Mouse (Mus musculus) forebrain, embryonic 10.5 days (tissue): ENCODE data around the gene 4930595D18Rik. TPM values are rescaled to one million over a fixed set of nuclear protein-coding genes. Genes with fewer than 3 reads are reported as not detected.

Source experiments
- DNase-seq: peaks from one replicate; pipeline ENCODE4 v3.0.0-alpha.2; 2017; ENCODE audit warnings: low spot score; ENCODE audit errors: extremely low spot score
- H3K27ac ChIP-seq: fragments of 300-500 bp; sonication (generic); 2 replicates; pipeline ENCODE4 v1.5.1; 2016; ENCODE audit warnings: mild to moderate bottlenecking
- H3K27me3 ChIP-seq: fragments of 300-500 bp; sonication (generic); 2 replicates; pipeline ENCODE4 v1.6.1; 2016; ENCODE audit warnings: mild to moderate bottlenecking; ENCODE audit not compliant: poor library complexity, severe bottlenecking
- H3K36me3 ChIP-seq: fragments of 300-500 bp; sonication (generic); replicated peaks from 2 replicates; pipeline ENCODE4 v1.6.1; 2016; ENCODE audit warnings: mild to moderate bottlenecking, moderate library complexity
- H3K4me1 ChIP-seq: fragments of 300-500 bp; sonication (generic); 2 replicates; pipeline ENCODE4 v1.6.1; 2016
- H3K4me3 ChIP-seq: fragments of 300-500 bp; sonication (generic); 2 replicates; pipeline ENCODE4 v1.5.1; 2016; ENCODE audit warnings: mild to moderate bottlenecking, moderate library complexity
- H3K9me3 ChIP-seq: fragments of 300-500 bp; sonication (generic); 2 replicates; pipeline ENCODE4 v1.6.1; 2016; ENCODE audit warnings: mild to moderate bottlenecking, moderate library complexity
- WGBS: fragments of 180-500 bp; shearing (Covaris S2); methylation state at CpG from one replicate; pipeline ENCODE4 v1.1.7; 2016; 5-methylcytosine and 5-hydroxymethylcytosine counted together
- polyA plus RNA-seq: library from polyadenylated mRNA; unstranded; fragments of >200 nt; fragmentation: Nextera tagmentation; extraction: Ambion mirVana; gene quantifications from 2 replicates; pipeline ENCODE4 v1.2.1, GENCODE M21; 2016

Gene 4930595D18Rik
- polyA plus RNA-seq, 1 experiment from 2014 or later, result not detected

DNA sequence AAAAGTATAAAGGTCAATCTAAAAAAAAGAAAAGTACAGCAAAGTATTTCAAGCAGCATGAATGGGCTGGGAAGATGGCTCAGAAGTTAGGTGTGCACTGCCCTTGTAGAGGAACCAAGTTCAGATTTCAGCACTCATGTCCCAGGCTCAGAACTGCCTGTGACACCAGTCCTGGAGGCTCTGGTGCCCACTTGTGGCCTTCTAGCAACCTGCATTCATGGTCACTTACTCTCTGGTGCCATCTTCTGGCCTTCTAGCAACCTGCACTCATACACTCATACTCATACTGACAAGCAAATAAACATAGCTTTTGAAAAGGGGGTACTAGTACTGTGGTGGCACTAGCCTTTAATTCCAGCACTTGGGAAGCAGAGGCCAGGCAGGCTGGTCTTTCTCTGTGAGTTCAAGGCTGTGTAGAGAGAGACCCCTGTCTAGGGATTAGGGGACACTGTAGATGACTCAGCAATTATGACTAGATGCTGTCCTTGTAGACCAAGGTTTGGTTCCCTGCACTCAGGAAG, 61.9 kb downstream of the 4930595D18Rik start:
- no peak overlapping the region for H3K27ac ChIP-seq
- peaks cover 6% of the 10 kb centered on the region; the same call in 1 of the 2 replicates for H3K9me3 ChIP-seq
- no peaks in the 10 kb centered on the region for H3K27me3 ChIP-seq
- DNase-seq, result no peak
- H3K36me3 ChIP-seq, result peaks cover 40% of the 10 kb centered on the region
- no peaks in the 10 kb centered on the region for H3K4me1 ChIP-seq
- H3K4me3 ChIP-seq, result no peak overlapping the region

GRCm38 (mm10) chr12:111120976-111121645, 63.2 kb downstream of the 4930595D18Rik start:
- no peak overlapping the region for H3K27ac ChIP-seq
- H3K36me3 ChIP-seq, result peaks cover 52% of the 10 kb centered on the region
- 93% methylated on average over 9 of the region's 9 CpGs for WGBS
- peaks cover 6% of the 10 kb centered on the region; the same call in 1 of the 2 replicates for H3K9me3 ChIP-seq
- H3K4me3 ChIP-seq, result no peak overlapping the region
- no peak for DNase-seq
- peaks cover 2% of the 10 kb centered on the region for H3K4me1 ChIP-seq
- H3K27me3 ChIP-seq, result no peaks in the 10 kb centered on the region

DNA sequence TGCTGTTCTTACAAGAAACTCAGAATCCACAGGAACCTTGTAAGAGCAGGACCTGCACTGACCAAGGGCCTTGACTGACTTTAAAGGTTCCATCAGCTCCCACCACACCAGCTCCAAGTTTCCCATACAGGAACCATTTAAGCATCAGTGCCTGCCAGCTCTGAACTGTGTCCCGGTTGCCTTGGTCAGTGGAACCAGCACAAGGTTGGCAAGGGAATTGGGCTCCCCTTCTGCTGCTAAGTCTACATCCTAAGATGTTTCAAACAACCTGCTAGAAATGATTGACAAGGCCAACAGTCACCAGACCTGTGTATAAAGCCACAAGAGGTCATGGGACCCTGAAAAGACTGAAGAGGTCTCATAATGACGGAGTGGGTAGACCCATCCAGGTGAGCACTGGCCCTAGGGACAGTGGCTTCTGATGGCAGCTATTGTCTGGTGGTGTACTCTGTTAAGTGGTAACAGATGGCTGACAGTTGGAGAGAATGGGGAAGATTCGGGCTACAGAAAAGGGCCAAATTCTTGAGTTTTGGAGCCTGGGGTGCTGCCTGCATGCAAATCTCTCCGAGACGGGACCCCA, 64.7 kb downstream of the 4930595D18Rik start:
- H3K9me3 ChIP-seq, result peaks cover 6% of the 10 kb centered on the region; the same call in 1 of the 2 replicates
- no peak overlapping the region for H3K27ac ChIP-seq
- WGBS, result 96% methylated on average over 5 of the region's 5 CpGs
- peaks cover 7% of the 10 kb centered on the region for H3K4me1 ChIP-seq
- H3K4me3 ChIP-seq, result no peak overlapping the region
- H3K27me3 ChIP-seq, result no peaks in the 10 kb centered on the region
- H3K36me3 ChIP-seq, result peaks cover 64% of the 10 kb centered on the region
- no peak for DNase-seq

- peaks cover 96% of the 10 kb centered on the region for H3K36me3 ChIP-seq
- DNase-seq, result no peak
- no peaks in the 10 kb centered on the region for H3K27me3 ChIP-seq
- no peak overlapping the region for H3K4me3 ChIP-seq
- H3K27ac ChIP-seq, result no peak overlapping the region
- H3K9me3 ChIP-seq, result no peaks in the 10 kb centered on the region
- 86% methylated on average over 5 of the region's 5 CpGs for WGBS
- H3K4me1 ChIP-seq, result peaks cover 7% of the 10 kb centered on the region
These were observed 69.7 kb downstream of the 4930595D18Rik start for GRCm38 (mm10) chr12:111114593-111114992.

GRCm38 (mm10) chr12:111111176-111111575, 73.1 kb downstream of the 4930595D18Rik start:
- H3K27me3 ChIP-seq, result no peaks in the 10 kb centered on the region
- H3K36me3 ChIP-seq, result peaks cover 96% of the 10 kb centered on the region
- H3K27ac ChIP-seq, result no peak overlapping the region
- H3K4me3 ChIP-seq, result no peak overlapping the region
- no peaks in the 10 kb centered on the region for H3K9me3 ChIP-seq
- peaks cover 5% of the 10 kb centered on the region for H3K4me1 ChIP-seq
- WGBS, result 94% methylated on average over 8 of the region's 8 CpGs
- DNase-seq, result no peak

Other genes with a start within 250 kb of the 4930595D18Rik start
- 20.4 and 20.8 TPM in 2 replicates for gene Ankrd9, start 205.5 kb downstream of the 4930595D18Rik start, polyA plus RNA-seq
- gene Rcor1, start 145.1 kb downstream of the 4930595D18Rik start, polyA plus RNA-seq, result 7.0 and 8.4 TPM in 2 replicates
- gene Traf3, start 18.1 kb downstream of the 4930595D18Rik start, polyA plus RNA-seq, result 13.1 and 16.9 TPM in 2 replicates
- 0.21 and 0.45 TPM in 2 replicates for gene Amn, start 86.6 kb upstream of the 4930595D18Rik start, polyA plus RNA-seq
- gene Cdc42bpb, start 193.2 kb upstream of the 4930595D18Rik start, polyA plus RNA-seq, result 30.1 and 30.3 TPM in 2 replicates
- gene Lbhd2, start 222.3 kb upstream of the 4930595D18Rik start, polyA plus RNA-seq, result 0.25 TPM in 1 of 2 replicates, not detected in the other
- 5.2 and 5.6 TPM in 2 replicates for gene Exoc3l4, start 232.5 kb upstream of the 4930595D18Rik start, polyA plus RNA-seq